Mouse (Mus musculus): ENCODE data around the gene Slc44a1. TPM values are rescaled to one million over a fixed set of nuclear protein-coding genes. Genes with fewer than 3 reads are reported as not detected.

The Slc44a1 gene
- polyA plus RNA-seq, 1 experiment from 2014 or later, result 8.7 TPM

DNA sequence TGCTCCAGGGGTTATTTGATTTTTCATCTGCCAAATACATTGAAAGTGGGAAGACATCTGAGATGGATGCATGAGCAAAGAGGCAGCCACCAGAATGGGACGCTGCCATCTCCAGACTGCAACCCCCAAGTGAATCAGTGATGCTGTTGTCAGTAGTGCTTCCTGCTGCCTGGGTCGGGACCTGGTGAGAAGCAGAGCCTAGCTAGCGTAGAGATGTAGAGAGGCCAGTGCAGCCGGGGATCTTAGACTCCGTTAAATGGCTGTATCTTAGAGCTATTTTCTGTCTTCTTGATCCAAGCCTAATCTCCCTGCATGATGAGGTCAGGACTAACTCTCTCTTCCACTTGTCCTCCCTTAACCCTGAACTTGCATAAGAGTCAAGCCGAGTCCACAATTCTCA lies 179.9 kb downstream of the Slc44a1 start:
- no peaks in the 10 kb centered on the region for H3K36me3 ChIP-seq
- no peaks in the 10 kb centered on the region for H3K9me3 ChIP-seq (replicated peaks)
- no peak overlapping the region for H3K4me3 ChIP-seq
- H3K4me1 ChIP-seq, result peaks cover 16% of the 10 kb centered on the region
- DNase-seq (ENCODE audit: low spot score), result no peak
- 86% methylated on average over 6 of the region's 6 CpGs for WGBS
- H3K27ac ChIP-seq (replicated peaks), result no peak overlapping the region
- no peaks in the 10 kb centered on the region for H3K27me3 ChIP-seq (ENCODE audit: low read depth, poor library complexity, severe bottlenecking)

DNA sequence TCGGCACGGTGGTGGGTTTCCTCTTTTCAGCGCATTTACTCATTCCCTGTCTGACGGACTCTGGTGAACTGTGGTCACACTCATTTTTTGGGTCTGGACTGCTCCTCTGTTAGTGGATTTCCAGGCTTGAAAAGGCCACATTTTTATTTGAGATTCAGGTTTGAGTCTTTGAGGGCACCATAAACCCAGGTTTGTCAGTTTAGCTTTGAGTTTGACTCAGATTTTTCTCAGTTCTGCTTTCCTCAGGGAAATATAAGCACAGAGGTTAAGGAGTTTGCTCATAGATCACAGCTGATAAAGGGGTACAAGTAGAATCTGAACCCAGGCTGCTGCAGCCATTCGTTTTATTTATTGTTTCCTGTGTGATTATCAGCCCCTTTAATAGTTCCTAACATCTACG lies 180.9 kb downstream of the Slc44a1 start:
- DNase-seq (ENCODE audit: low spot score), result no peak
- H3K27me3 ChIP-seq (ENCODE audit: low read depth, poor library complexity, severe bottlenecking), result no peaks in the 10 kb centered on the region
- H3K9me3 ChIP-seq (replicated peaks), result no peaks in the 10 kb centered on the region
- H3K27ac ChIP-seq (replicated peaks), result no peak overlapping the region
- no peaks in the 10 kb centered on the region for H3K36me3 ChIP-seq
- peaks cover 19% of the 10 kb centered on the region for H3K4me1 ChIP-seq
- H3K4me3 ChIP-seq, result no peak overlapping the region
- 85% methylated on average over 6 of the region's 6 CpGs for WGBS

GRCm38 (mm10) chr4:53621490-53621889 lies 181.3 kb downstream of the Slc44a1 start:
- 80% methylated on average over 5 of the region's 5 CpGs for WGBS

DNA sequence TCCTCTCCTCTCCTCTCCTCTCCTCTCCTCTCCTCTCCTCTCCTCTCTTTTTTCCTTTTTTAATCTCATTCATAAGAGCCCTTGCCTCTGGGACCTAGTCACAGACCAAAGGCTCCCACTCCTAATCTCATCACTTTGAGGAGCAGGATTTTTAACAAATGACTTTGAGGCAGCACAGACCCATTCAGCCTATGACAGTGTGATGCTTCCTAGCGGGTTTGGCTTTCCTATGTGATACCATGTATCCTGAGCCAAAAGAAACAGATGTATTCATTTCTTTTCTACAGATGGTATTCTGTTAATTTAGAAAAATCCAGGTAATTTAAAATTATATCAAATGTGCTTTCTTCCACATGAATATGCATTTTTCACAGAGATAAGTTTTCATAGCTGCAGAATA lies 183.5 kb downstream of the Slc44a1 start:
- Histone ChIP-seq H3K9me3 (replicated peaks) (no peaks in the 10 kb centered on the region), H3K4me3 (no peak overlapping the region), H3K27me3 (ENCODE audit: low read depth, poor library complexity, severe bottlenecking) (no peaks in the 10 kb centered on the region), H3K4me1 (peaks cover 10% of the 10 kb centered on the region), H3K27ac (replicated peaks) (no peak overlapping the region), H3K36me3 (no peaks in the 10 kb centered on the region)
- no peak for DNase-seq (ENCODE audit: low spot score)
- 79% methylated on average over 1 of the region's 1 CpGs for WGBS

More at GRCm38 (mm10) chr4:53621490-53621889, 181.3 kb downstream of the Slc44a1 start:
- peaks cover 19% of the 10 kb centered on the region for H3K4me1 ChIP-seq
- DNase-seq (ENCODE audit: low spot score), result no peak
- H3K9me3 ChIP-seq (replicated peaks), result no peaks in the 10 kb centered on the region
- no peaks in the 10 kb centered on the region for H3K36me3 ChIP-seq
- no peak overlapping the region for H3K4me3 ChIP-seq
- H3K27ac ChIP-seq (replicated peaks), result no peak overlapping the region
- H3K27me3 ChIP-seq (ENCODE audit: low read depth, poor library complexity, severe bottlenecking), result no peaks in the 10 kb centered on the region

GRCm38 (mm10) chr4:53624816-53625215 lies 184.6 kb downstream of the Slc44a1 start:
- Histone ChIP-seq H3K36me3 (no peaks in the 10 kb centered on the region), H3K27me3 (ENCODE audit: low read depth, poor library complexity, severe bottlenecking) (no peaks in the 10 kb centered on the region), H3K4me3 (no peak overlapping the region), H3K27ac (replicated peaks) (no peak overlapping the region), H3K9me3 (replicated peaks) (no peaks in the 10 kb centered on the region), H3K4me1 (peaks cover 10% of the 10 kb centered on the region)
- DNase-seq (ENCODE audit: low spot score), result no peak
- 63% methylated on average over 4 of the region's 4 CpGs for WGBS

- no peak overlapping the region for H3K27ac ChIP-seq (replicated peaks)
- 82% methylated on average over 3 of the region's 3 CpGs for WGBS
Measured at GRCm38 (mm10) chr4:53625263-53625662, 185.1 kb downstream of the Slc44a1 start.

GRCm38 (mm10) chr4:53628924-53629323 lies 188.7 kb downstream of the Slc44a1 start:
- H3K27me3 ChIP-seq (ENCODE audit: low read depth, poor library complexity, severe bottlenecking), result no peaks in the 10 kb centered on the region
- H3K9me3 ChIP-seq (replicated peaks), result no peaks in the 10 kb centered on the region
- H3K4me1 ChIP-seq, result peaks cover 40% of the 10 kb centered on the region
- no peak overlapping the region for H3K27ac ChIP-seq (replicated peaks)
- WGBS, result 58% methylated on average over 4 of the region's 4 CpGs
- H3K4me3 ChIP-seq, result no peak overlapping the region
- DNase-seq (ENCODE audit: low spot score), result no peak
- H3K36me3 ChIP-seq, result no peaks in the 10 kb centered on the region

More at GRCm38 (mm10) chr4:53625263-53625662, 185.1 kb downstream of the Slc44a1 start:
- Histone ChIP-seq H3K27me3 (ENCODE audit: low read depth, poor library complexity, severe bottlenecking) (no peaks in the 10 kb centered on the region), H3K4me1 (peaks cover 10% of the 10 kb centered on the region), H3K4me3 (no peak overlapping the region), H3K9me3 (replicated peaks) (no peaks in the 10 kb centered on the region), H3K36me3 (no peaks in the 10 kb centered on the region)
- no peak for DNase-seq (ENCODE audit: low spot score)

DNA sequence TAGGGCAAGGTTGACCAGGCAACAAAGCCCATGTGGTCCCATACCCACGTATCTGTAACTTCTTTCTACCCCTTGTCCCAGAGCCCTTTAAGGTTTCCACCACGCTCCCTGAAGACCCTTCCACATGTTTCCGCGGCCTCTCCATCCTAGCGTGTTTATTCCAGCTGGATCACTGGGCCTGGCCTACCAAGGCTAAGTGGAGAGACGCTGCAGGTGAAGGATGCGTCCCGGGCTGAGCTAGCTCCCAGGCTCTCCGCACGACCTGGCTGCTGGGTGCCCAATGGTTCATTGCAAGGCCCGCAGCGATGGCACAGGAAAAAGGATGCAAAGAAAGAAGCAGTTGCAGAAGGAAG lies 190.7 kb downstream of the Slc44a1 start:
- DNase-seq (ENCODE audit: low spot score), result no peak
- no peaks in the 10 kb centered on the region for H3K27me3 ChIP-seq (ENCODE audit: low read depth, poor library complexity, severe bottlenecking)
- 7% methylated on average over 12 of the region's 12 CpGs for WGBS
- H3K36me3 ChIP-seq, result no peaks in the 10 kb centered on the region
- H3K27ac ChIP-seq (replicated peaks), result peak overlapping the region; percentile 97
- H3K9me3 ChIP-seq (replicated peaks), result no peaks in the 10 kb centered on the region
- peak overlapping the region; percentile 91 for H3K4me3 ChIP-seq
- H3K4me1 ChIP-seq, result peaks cover 42% of the 10 kb centered on the region

DNA sequence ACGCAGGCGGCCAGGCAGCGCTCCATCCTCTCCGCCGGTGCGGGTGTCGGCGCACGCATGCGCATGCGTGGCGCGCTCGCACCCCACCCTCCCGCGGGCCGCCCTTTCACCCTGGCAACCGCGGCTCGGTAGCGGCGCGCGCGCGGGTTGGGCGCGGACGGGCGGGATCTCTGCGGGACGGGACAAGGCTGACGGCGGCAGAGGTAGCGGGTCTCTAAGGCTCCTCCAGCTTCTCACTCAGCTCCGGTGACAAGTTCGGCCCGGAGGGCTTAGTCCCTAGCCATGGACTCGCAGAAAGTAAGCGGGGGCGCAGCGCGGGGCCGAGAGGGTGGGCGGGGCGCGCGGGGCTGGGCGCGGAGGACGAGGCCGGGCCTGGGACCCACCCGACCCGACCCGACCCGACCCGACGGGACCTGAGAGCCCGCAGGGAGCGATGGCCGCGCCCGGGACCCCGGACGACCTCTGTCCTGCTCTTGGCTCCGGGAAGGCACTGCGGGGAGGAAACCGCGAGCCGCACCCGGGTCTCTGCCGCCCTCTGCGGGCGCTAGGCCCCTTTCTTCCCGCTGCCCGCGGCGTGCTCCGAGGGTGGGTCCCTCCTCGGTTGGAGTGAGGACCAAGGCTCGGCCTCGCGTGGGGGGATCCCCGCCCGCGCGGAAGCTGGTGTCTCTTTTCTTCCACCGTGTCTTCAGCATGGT lies 191.2 kb downstream of the Slc44a1 start, which contains the start of gene Fsd1l:
Gene Fsd1l, plus strand, starts transcription at position 156 of the 695 bp plus-strand sequence.
- peak; percentile 85 for DNase-seq (ENCODE audit: low spot score)
- Histone ChIP-seq H3K4me3 (peak within 1 kb of the TSS; percentile 91), H3K27me3 (ENCODE audit: low read depth, poor library complexity, severe bottlenecking) (no peaks in the 10 kb centered on the region), H3K9me3 (replicated peaks) (no peaks in the 10 kb centered on the region), H3K4me1 (peaks cover 42% of the 10 kb centered on the region), H3K36me3 (no peaks in the 10 kb centered on the region), H3K27ac (replicated peaks) (peak within 1 kb of the TSS; percentile 97)
- WGBS, result 1% methylated on average over 81 of the region's 88 CpGs

GRCm38 (mm10) chr4:53632011-53632349 lies 191.8 kb downstream of the Slc44a1 start:
- Histone ChIP-seq H3K27me3 (ENCODE audit: low read depth, poor library complexity, severe bottlenecking) (no peaks in the 10 kb centered on the region), H3K36me3 (peaks cover under 1% of the 10 kb centered on the region; the same call in 1 of the 2 replicates), H3K27ac (replicated peaks) (peak overlapping the region; percentile 97), H3K9me3 (replicated peaks) (no peaks in the 10 kb centered on the region), H3K4me1 (peaks cover 44% of the 10 kb centered on the region), H3K4me3 (peak overlapping the region; percentile 91)
- WGBS, result 3% methylated on average over 5 of the region's 5 CpGs
- no peak for DNase-seq (ENCODE audit: low spot score)

DNA sequence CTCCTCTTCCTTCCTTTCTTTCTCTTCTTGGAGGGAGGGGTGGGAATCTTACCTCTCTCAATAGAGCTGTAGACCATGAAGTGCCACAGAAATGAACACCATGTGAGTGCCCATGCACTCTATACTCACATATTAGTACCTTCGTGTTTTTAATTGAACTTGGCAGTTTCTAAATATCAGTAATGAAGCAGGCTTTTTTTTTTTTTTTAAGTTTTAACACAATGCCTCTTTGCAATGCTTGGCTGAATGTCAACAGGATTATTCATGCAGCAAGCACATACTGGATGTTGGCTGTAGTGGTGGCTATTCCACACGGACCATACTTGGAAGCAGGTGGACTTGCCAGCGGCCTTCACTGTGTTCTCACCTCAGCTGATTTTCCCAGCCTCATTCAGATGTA lies 195.1 kb downstream of the Slc44a1 start:
- Histone ChIP-seq H3K4me3 (no peak overlapping the region), H3K9me3 (replicated peaks) (no peaks in the 10 kb centered on the region), H3K27ac (replicated peaks) (no peak overlapping the region), H3K27me3 (ENCODE audit: low read depth, poor library complexity, severe bottlenecking) (no peaks in the 10 kb centered on the region), H3K4me1 (peaks cover 53% of the 10 kb centered on the region), H3K36me3 (peaks cover 15% of the 10 kb centered on the region)
- WGBS, result 78% methylated on average over 3 of the region's 3 CpGs
- DNase-seq (ENCODE audit: low spot score), result no peak

DNA sequence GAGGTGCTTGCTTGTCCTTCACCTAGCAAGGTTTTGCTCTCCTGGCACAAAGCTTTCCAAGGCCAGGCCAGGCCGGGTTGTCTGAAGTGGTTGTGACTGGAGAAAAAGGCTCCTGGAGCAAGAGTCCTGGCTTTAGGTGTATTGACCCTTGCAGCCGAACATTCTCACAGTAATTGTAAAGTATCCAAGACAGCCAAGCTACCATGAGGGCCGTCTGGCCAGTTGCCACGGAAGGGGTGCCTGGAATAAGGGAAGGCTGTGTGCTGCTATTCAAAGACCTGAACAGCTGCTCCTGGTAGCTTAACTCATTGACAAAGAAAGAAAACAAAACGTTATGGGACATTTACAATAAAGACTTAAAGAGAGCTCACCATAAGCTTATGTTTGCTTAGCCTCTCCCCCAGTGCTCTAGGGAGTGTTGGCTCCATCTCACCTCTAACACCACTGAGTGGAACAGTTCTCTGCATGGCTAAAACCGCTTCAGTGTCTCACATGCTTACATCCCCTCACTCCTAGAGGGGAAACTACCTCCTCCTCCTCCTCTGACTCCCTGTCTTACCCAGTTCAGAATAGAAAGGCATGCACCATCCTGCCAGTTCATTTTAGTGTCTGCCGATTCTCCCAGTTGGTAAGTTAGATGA lies 197.2 kb downstream of the Slc44a1 start:
- Histone ChIP-seq H3K27me3 (ENCODE audit: low read depth, poor library complexity, severe bottlenecking) (no peaks in the 10 kb centered on the region), H3K9me3 (replicated peaks) (peaks cover 7% of the 10 kb centered on the region; the same call in 1 of the 2 replicates), H3K4me1 (peaks cover 37% of the 10 kb centered on the region), H3K36me3 (peaks cover 27% of the 10 kb centered on the region), H3K4me3 (no peak overlapping the region), H3K27ac (replicated peaks) (no peak overlapping the region)
- 70% methylated on average over 7 of the region's 7 CpGs for WGBS
- no peak for DNase-seq (ENCODE audit: low spot score)

GRCm38 (mm10) chr4:53638549-53639123 lies 198.4 kb downstream of the Slc44a1 start:
- no peaks in the 10 kb centered on the region for H3K27me3 ChIP-seq (ENCODE audit: low read depth, poor library complexity, severe bottlenecking)
- peaks cover 7% of the 10 kb centered on the region; the same call in 1 of the 2 replicates for H3K9me3 ChIP-seq (replicated peaks)
- peaks cover 25% of the 10 kb centered on the region for H3K4me1 ChIP-seq
- DNase-seq (ENCODE audit: low spot score), result no peak
- WGBS, result 91% methylated on average over 7 of the region's 7 CpGs
- H3K27ac ChIP-seq (replicated peaks), result no peak overlapping the region
- H3K4me3 ChIP-seq, result no peak overlapping the region
- H3K36me3 ChIP-seq, result peaks cover 27% of the 10 kb centered on the region

Data from midbrain, embryonic 10.5 days (tissue).